Mouse (Mus musculus): Measurements from ENCODE around the gene Arhgef39. TPM values are rescaled to one million over a fixed set of nuclear protein-coding genes. Genes with fewer than 3 reads are reported as not detected.

Arhgef39 gene
- polyA plus RNA-seq (2015; fragmentation: Nextera tagmentation; extraction: Ambion mirVana), result 38.2 and 40.3 TPM in 2 replicates

DNA sequence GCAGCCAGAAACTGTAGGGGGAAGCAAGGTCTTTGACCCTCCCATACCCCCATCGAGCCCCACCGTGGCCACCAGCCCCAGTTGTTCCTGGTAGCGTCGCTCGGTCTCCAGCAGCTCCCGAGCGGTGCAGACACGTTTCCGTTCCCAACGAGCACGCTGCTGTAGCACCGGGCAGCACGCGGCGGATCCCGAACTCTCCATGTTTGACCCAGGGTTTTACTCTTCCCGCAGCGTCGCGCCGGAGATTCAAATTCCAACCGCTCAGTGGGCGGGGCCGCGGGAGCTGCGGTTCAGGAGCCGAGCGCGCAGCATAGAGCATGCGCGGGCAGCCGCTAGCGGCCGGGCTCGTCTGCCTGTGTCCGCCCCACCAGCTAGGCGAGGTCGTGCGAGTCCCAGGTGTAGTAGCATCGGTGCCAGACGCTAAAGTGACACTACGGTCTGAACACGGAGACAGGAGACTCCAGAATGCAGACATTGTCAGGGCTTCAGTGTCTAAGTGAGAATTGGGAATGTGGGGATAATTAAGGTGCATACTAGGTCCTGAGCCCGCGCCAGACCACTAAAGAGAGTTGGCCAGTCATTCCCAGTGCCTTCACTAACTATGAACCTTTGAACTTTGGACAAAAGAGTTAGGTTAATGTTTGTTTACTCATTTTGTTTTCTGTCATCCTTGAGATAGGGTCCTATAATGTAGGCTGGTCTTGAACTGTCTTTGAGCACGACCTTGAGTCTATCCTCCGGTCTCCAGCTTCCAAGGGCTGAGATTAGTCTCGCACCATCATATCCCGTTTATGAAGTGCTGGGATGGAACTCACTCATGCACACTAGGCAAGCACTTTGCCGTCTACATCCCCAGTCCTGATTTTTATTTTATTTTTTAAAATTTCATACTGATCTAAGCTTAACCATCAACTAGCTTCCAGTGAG is at the start of gene Arhgef39:
Gene Arhgef39, minus strand, starts transcription at position 289 of the 927 bp plus-strand sequence.
- WGBS, result 7% methylated on average over 49 of the region's 50 CpGs
- H3K27ac ChIP-seq, result no peak within 1 kb of the TSS
- peak; percentile 93 for ATAC-seq

DNA sequence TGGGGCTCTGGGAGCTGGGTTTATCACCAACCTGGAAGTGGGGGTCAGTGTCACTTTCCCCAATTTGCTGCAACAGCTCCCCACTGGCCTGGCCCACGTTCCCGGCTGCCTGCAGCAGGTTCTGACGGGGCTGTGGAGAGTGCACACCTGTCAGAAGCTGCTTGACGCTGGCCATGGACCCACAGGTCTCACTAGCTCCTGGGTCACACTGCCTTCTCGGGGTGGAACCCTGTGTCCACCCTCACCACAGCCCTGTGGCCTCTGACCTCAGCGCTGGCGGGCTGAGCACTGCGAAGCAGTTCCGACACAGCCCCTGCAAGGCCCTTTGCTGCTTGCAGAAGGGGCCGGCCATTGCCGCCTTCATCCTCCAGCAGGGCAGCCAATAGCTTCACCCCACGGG is 49.6 kb upstream of the Arhgef39 start:
- Histone ChIP-seq H3K4me3 (no peak overlapping the region), H3K36me3 (ENCODE audit: poor library complexity, severe bottlenecking) (peaks cover 100% of the 10 kb centered on the region), H3K4me1 (no peaks in the 10 kb centered on the region), H3K9me3 (replicated peaks) (no peaks in the 10 kb centered on the region), H3K27ac (no peak overlapping the region), H3K9ac (no peak overlapping the region), H3K27me3 (no peaks in the 10 kb centered on the region), H3K4me2 (no peak overlapping the region)
- ATAC-seq, result no peak
- 88% methylated on average over 12 of the region's 12 CpGs for WGBS

More for the DNA sequence above, at the start of gene Arhgef39:
- Histone ChIP-seq H3K9me3 (replicated peaks) (no peaks in the 10 kb centered on the region), H3K4me2 (peak within 1 kb of the TSS; percentile 75), H3K27me3 (0 out of 2 replicates have a peak, but pooled peaks cover 3% of the 10 kb centered on the region), H3K4me1 (peaks cover 34% of the 10 kb centered on the region), H3K4me3 (peak within 1 kb of the TSS; percentile 63), H3K9ac (peak within 1 kb of the TSS; percentile 73), H3K36me3 (ENCODE audit: poor library complexity, severe bottlenecking) (peaks cover 19% of the 10 kb centered on the region; the same call in 1 of the 2 replicates)

DNA sequence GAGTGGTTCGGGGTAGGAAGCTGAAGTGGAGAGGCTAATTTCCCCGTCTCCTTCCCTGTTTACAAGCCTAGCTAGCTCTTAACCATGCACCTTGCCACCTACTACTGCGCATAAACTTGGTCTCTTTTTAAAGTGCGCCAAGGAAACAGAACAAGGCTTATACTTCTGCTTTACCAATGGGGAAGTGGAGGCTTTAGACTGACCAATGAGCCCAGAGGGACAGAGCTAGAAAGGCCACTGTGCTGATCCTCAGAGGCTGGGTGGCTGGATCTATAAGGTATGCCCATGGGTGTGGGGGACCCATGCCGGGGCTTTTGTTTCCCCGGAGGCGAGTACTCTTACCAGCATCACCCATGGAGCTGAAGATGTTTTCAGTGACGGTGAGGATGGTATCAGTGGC is 47.7 kb upstream of the Arhgef39 start:
- H3K4me1 ChIP-seq, result no peaks in the 10 kb centered on the region
- H3K4me2 ChIP-seq, result no peak overlapping the region
- peaks cover 100% of the 10 kb centered on the region for H3K36me3 ChIP-seq (ENCODE audit: poor library complexity, severe bottlenecking)
- no peaks in the 10 kb centered on the region for H3K9me3 ChIP-seq (replicated peaks)
- no peaks in the 10 kb centered on the region for H3K27me3 ChIP-seq
- WGBS, result 91% methylated on average over 8 of the region's 8 CpGs
- no peak for ATAC-seq
- no peak overlapping the region for H3K9ac ChIP-seq
- H3K27ac ChIP-seq, result no peak overlapping the region
- no peak overlapping the region for H3K4me3 ChIP-seq

DNA sequence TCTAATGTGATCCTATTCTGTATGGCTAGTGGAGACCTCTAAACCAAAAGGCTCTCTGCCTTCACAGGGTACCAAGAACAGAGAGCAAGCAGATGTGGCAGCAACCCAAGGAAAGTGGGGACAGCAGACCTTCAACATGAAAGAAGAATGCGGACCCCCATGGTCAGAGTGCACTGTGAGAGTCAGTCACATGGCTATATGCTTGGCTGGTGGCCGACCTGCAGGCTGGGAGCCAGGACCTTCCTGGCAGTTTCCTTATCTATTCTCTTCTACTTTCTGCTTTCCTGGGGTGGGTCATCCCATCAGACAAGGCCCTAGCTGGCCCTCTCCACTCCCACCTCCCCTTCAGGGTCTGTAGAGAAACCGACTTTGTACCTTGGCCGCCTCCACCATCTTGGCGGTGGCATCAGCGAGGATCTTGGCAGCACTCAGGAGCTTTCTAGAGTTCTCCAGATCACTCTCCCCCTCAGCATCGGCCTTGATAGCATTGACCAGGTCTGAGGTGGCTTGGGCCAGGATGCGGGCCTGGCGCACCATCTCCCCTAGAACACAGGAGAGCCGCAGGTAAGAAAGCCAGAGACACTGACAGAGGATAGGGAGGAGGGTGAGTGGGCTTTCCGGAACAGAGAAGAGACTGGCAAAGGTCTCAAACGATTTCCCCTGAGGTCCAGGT is 47.0 kb upstream of the Arhgef39 start:
- H3K36me3 ChIP-seq (ENCODE audit: poor library complexity, severe bottlenecking), result peaks cover 100% of the 10 kb centered on the region
- 91% methylated on average over 12 of the region's 12 CpGs for WGBS

GRCm38 (mm10) chr4:43542044-43542443 is 42.5 kb upstream of the Arhgef39 start:
- 82% methylated on average over 3 of the region's 3 CpGs for WGBS
- H3K36me3 ChIP-seq (ENCODE audit: poor library complexity, severe bottlenecking), result peaks cover 100% of the 10 kb centered on the region
- no peaks in the 10 kb centered on the region for H3K4me1 ChIP-seq
- no peak overlapping the region for H3K27ac ChIP-seq
- H3K4me3 ChIP-seq, result no peak overlapping the region
- ATAC-seq, result no peak
- no peak overlapping the region for H3K4me2 ChIP-seq
- H3K9ac ChIP-seq, result no peak overlapping the region
- no peaks in the 10 kb centered on the region for H3K9me3 ChIP-seq (replicated peaks)
- no peaks in the 10 kb centered on the region for H3K27me3 ChIP-seq

More for the DNA sequence above, 47.0 kb upstream of the Arhgef39 start:
- H3K4me1 ChIP-seq, result no peaks in the 10 kb centered on the region
- H3K27me3 ChIP-seq, result no peaks in the 10 kb centered on the region
- no peak overlapping the region for H3K4me2 ChIP-seq
- no peak overlapping the region for H3K4me3 ChIP-seq
- H3K9ac ChIP-seq, result no peak overlapping the region
- no peak overlapping the region for H3K27ac ChIP-seq
- H3K9me3 ChIP-seq (replicated peaks), result no peaks in the 10 kb centered on the region
- no peak for ATAC-seq

DNA sequence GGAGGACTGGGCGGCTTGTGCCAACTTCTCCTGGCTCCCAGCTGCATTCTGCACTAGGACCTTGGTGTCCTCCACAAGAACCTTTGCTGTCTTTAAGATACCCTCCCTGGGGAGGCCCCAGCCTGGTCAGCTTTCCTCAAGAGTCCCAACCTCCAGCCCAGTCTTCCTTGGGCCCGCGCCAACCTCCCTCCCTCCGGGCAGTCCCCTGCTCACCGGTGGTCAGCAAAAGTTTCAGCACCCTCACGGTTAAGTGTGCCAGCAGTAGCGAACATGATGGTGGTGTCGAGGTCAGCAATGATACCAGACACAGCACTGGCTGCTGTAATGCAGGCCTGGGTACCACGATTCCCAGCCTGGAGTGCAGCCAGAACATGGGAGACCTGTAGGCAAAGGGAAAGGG is 36.5 kb upstream of the Arhgef39 start:
- Histone ChIP-seq H3K36me3 (ENCODE audit: poor library complexity, severe bottlenecking) (peaks cover 100% of the 10 kb centered on the region), H3K27me3 (no peaks in the 10 kb centered on the region), H3K27ac (no peak overlapping the region), H3K4me1 (no peaks in the 10 kb centered on the region), H3K4me3 (no peak overlapping the region), H3K4me2 (no peak overlapping the region), H3K9me3 (replicated peaks) (no peaks in the 10 kb centered on the region), H3K9ac (no peak overlapping the region)
- 94% methylated on average over 9 of the region's 9 CpGs for WGBS
- ATAC-seq, result no peak

- Histone ChIP-seq H3K9me3 (replicated peaks) (no peaks in the 10 kb centered on the region), H3K27ac (no peak overlapping the region), H3K36me3 (ENCODE audit: poor library complexity, severe bottlenecking) (peaks cover 96% of the 10 kb centered on the region), H3K27me3 (no peaks in the 10 kb centered on the region), H3K4me2 (no peak overlapping the region), H3K4me3 (no peak overlapping the region), H3K9ac (no peak overlapping the region), H3K4me1 (no peaks in the 10 kb centered on the region)
- no peak for ATAC-seq
- 97% methylated on average over 8 of the region's 8 CpGs for WGBS
Measured at GRCm38 (mm10) chr4:43535628-43536027, 36.1 kb upstream of the Arhgef39 start.

DNA sequence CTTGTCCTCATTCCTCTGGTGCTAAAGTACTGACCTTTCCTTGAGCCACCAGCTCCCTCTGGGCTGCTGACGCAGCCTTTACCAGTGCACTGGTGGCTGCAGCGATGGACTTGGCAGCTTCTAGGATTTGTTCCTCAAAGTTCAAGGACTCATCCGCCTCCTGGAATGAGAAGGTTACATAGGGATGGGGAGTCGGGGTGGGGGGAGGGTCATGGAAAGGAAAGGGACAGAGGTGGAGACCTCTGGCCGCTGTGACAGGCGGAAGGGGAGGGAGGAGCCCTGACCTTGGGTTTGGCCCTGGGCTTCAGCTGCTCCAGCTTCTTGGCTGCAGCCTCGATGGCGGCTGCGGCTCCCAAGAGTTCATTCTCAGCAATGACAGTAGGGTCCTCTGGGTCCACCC is 33.8 kb upstream of the Arhgef39 start:
- Histone ChIP-seq H3K4me3 (no peak overlapping the region), H3K27me3 (no peaks in the 10 kb centered on the region), H3K9me3 (replicated peaks) (no peaks in the 10 kb centered on the region), H3K36me3 (ENCODE audit: poor library complexity, severe bottlenecking) (peaks cover 73% of the 10 kb centered on the region), H3K4me1 (no peaks in the 10 kb centered on the region), H3K9ac (no peak overlapping the region), H3K27ac (no peak overlapping the region), H3K4me2 (no peak overlapping the region)
- WGBS, result 91% methylated on average over 9 of the region's 9 CpGs
- ATAC-seq, result no peak

DNA sequence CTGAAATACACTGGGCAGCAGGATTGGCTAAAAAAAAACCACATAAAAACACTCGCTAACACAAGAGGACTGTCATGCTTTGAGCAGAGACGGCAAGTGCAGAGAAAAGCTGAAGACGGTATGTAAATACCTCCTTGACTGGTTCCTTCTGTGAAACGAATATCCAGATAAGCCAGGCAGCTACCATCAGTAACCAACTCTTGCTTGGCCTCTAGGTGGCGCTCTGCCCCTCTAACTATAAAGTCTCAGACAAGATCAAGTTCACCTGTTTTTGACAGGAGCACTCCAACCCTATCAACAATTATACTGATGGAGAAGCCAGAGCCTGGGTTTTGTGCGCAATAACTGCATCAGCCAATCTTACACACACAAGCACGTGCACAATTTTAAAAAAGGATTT is 31.1 kb upstream of the Arhgef39 start:
- Histone ChIP-seq H3K9me3 (replicated peaks) (no peaks in the 10 kb centered on the region), H3K4me2 (no peak overlapping the region), H3K27me3 (peaks cover 12% of the 10 kb centered on the region), H3K4me3 (no peak overlapping the region), H3K36me3 (ENCODE audit: poor library complexity, severe bottlenecking) (peaks cover 46% of the 10 kb centered on the region), H3K27ac (no peak overlapping the region), H3K4me1 (no peaks in the 10 kb centered on the region), H3K9ac (no peak overlapping the region)
- WGBS, result 23% methylated on average over 7 of the region's 7 CpGs
- ATAC-seq, result no peak

- no peak for ATAC-seq
- H3K4me2 ChIP-seq, result no peak overlapping the region
- H3K27ac ChIP-seq, result no peak overlapping the region
- no peak overlapping the region for H3K9ac ChIP-seq
- no peaks in the 10 kb centered on the region for H3K4me1 ChIP-seq
- H3K27me3 ChIP-seq, result peaks cover 17% of the 10 kb centered on the region
- H3K4me3 ChIP-seq, result no peak overlapping the region
- H3K9me3 ChIP-seq (replicated peaks), result no peaks in the 10 kb centered on the region
- whole genome bisulfite sequencing, result 82% methylated on average over 8 of the region's 8 CpGs
- peaks cover 41% of the 10 kb centered on the region for H3K36me3 ChIP-seq (ENCODE audit: poor library complexity, severe bottlenecking)
Measured at GRCm38 (mm10) chr4:43530081-43530501, 30.6 kb upstream of the Arhgef39 start.

- no peak for ATAC-seq
Measured at GRCm38 (mm10) chr4:43528487-43528886, 29.0 kb upstream of the Arhgef39 start.

DNA sequence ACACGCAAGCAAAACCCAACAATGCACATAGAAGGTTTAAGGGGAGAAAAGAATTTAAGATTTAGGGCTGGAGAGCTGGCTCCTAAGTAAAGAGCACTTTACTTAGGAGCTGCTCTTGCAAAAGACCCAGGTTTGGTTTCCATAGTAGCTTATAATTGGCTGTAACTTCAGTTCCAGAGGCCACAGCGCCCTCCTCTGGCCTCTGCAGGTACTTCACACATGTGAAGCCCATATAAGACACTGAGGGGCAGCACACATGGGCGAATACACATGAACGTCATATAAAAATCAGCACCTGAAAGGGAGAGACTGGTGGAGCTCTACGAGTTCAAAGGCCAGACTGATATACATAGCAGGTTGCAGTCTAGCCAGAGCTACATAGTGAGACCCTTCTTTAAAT is 28.4 kb upstream of the Arhgef39 start:
- Histone ChIP-seq H3K27ac (no peak overlapping the region), H3K9me3 (replicated peaks) (no peaks in the 10 kb centered on the region), H3K27me3 (peaks cover 38% of the 10 kb centered on the region), H3K36me3 (ENCODE audit: poor library complexity, severe bottlenecking) (peaks cover 19% of the 10 kb centered on the region), H3K9ac (no peak overlapping the region), H3K4me2 (no peak overlapping the region), H3K4me3 (no peak overlapping the region), H3K4me1 (peaks cover 16% of the 10 kb centered on the region)
- WGBS, result 64% methylated on average over 5 of the region's 5 CpGs
- no peak for ATAC-seq

More at GRCm38 (mm10) chr4:43528487-43528886, 29.0 kb upstream of the Arhgef39 start:
- H3K4me1 ChIP-seq, result peaks cover 12% of the 10 kb centered on the region
- H3K36me3 ChIP-seq (ENCODE audit: poor library complexity, severe bottlenecking), result peaks cover 25% of the 10 kb centered on the region
- peaks cover 32% of the 10 kb centered on the region for H3K27me3 ChIP-seq
- no peak overlapping the region for H3K9ac ChIP-seq
- WGBS, result 79% methylated on average over 9 of the region's 9 CpGs
- no peak overlapping the region for H3K4me2 ChIP-seq
- no peaks in the 10 kb centered on the region for H3K9me3 ChIP-seq (replicated peaks)
- H3K27ac ChIP-seq, result no peak overlapping the region
- no peak overlapping the region for H3K4me3 ChIP-seq

All from forebrain, embryonic 13.5 days (tissue).